Mouse (Mus musculus): ENCODE measurements at regions not wholly inside any gene's neighbourhood (a gene's known extent, or its start where the extent isn't known, plus 50 kb on each side); places are given as distances from the start of the nearest gene placed in this dataset.

DNA sequence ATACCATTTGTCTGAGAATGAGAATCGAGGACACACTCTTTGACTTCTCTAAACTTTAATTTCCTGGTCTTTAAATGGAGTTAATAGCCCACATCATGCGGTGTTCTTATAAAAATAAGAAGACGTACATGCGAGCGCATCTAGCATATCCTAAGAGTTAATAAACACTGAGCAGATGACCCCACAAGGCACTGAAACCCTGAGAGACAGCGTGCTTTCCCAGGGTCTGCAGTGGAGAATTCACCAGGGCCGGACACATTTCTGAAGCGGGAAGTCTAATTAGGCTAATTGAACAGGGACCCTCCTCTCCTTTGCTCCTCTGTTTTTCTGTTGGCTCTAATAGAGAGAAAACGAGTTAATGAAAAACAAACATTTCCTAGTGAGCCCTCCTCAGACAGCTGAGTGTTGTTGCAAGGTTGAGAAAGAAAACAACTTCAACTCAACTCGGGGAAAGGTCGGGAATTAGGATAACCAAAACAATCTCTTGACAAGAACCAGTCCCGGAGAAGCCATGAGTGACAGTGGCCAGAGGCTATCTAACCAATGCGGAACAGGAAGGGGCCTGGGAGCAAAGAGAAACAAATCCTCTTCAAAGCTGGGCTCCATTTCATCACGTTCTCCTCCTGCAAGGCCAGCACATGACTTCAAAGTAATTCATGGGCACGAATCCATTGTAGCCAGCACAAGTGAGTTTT is 352.2 kb downstream of the Hs3st3b1 start:
- H3ac ChIP-seq (ENCODE audit: control insufficient read depth, insufficient read length) = no peak overlapping the region
- H3K27me3 ChIP-seq (ENCODE audit: control insufficient read depth, insufficient read depth, insufficient read length) = no peaks in the 10 kb centered on the region

DNA sequence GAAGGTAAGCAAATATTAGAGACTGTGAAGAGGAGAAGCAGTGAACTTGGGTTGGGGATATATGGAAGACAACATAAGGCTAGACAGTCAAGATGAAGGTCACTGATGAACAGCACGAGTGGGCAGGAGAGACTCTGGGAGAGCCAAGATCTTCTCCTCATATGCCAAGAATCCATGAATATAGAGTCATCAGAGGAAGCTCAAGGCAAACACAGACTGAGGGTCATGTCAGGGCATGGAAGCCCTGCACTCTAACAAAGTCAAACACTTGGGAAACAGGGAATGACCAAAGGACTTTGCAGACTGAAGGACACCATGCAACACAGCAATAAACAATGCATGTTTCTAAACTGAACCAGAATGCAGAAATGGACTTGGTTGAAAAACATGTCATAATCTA is 351.4 kb downstream of the Hs3st3b1 start:
- Histone ChIP-seq H3K4me2 (ENCODE audit: low read depth) (no peak overlapping the region), H3K36me3 (ENCODE audit: control insufficient read depth, insufficient read depth) (no peaks in the 10 kb centered on the region), H3K4me3 (no peak overlapping the region), H3K79me2 (ENCODE audit: control insufficient read depth, insufficient read depth) (no peaks in the 10 kb centered on the region), H3K27me3 (ENCODE audit: control insufficient read depth, insufficient read depth, insufficient read length) (no peaks in the 10 kb centered on the region), H3ac (ENCODE audit: control insufficient read depth, insufficient read length) (no peak overlapping the region)
- TF ChIP-seq TCF12 (IDR thresholded peaks at IDR 0.05; ENCODE audit: insufficient read depth, poor library complexity, severe bottlenecking) (no peak), CEBPB (IDR thresholded peaks at IDR 0.05; ENCODE audit: insufficient read depth, poor library complexity, severe bottlenecking) (no peak), POLR2A (IDR thresholded peaks at IDR 0.05; ENCODE audit: insufficient read length, low read depth) (no peak), TCF3 (IDR thresholded peaks at IDR 0.05; ENCODE audit: insufficient read length, low read depth) (no peak), MYOG (IDR thresholded peaks at IDR 0.05; ENCODE audit: control insufficient read depth in 1 of 3, insufficient read depth in 1 of 3, insufficient read length in 2 of 3, low read depth in 2 of 3) (no peak), USF1 (IDR thresholded peaks at IDR 0.05; ENCODE audit: low read depth) (no peak), SRF (IDR thresholded peaks at IDR 0.05; ENCODE audit: control insufficient read depth, insufficient read length, low read depth) (no peak), POLR2AphosphoS2 (IDR thresholded peaks at IDR 0.05; ENCODE audit: insufficient read length, low read depth) (no peak)

More for the DNA sequence above, 352.2 kb downstream of the Hs3st3b1 start:
- Histone ChIP-seq H3K79me2 (ENCODE audit: control insufficient read depth, insufficient read depth) (no peaks in the 10 kb centered on the region), H3K4me2 (ENCODE audit: low read depth) (no peak overlapping the region), H3K36me3 (ENCODE audit: control insufficient read depth, insufficient read depth) (no peaks in the 10 kb centered on the region), H3K4me3 (no peak overlapping the region)
- TF ChIP-seq POLR2A (IDR thresholded peaks at IDR 0.05; ENCODE audit: insufficient read length, low read depth) (no peak), SRF (IDR thresholded peaks at IDR 0.05; ENCODE audit: control insufficient read depth, insufficient read length, low read depth) (no peak), POLR2AphosphoS2 (IDR thresholded peaks at IDR 0.05; ENCODE audit: insufficient read length, low read depth) (no peak), CEBPB (IDR thresholded peaks at IDR 0.05; ENCODE audit: insufficient read depth, poor library complexity, severe bottlenecking) (no peak), USF1 (IDR thresholded peaks at IDR 0.05; ENCODE audit: low read depth) (no peak), REST (IDR thresholded peaks at IDR 0.05; ENCODE audit: insufficient read depth, insufficient read length) (no peak), MAX (IDR thresholded peaks at IDR 0.05; ENCODE audit: low read depth) (no peak), MYOG (IDR thresholded peaks at IDR 0.05; ENCODE audit: control insufficient read depth in 1 of 3, insufficient read depth in 1 of 3, insufficient read length in 2 of 3, low read depth in 2 of 3) (no peak), TCF12 (IDR thresholded peaks at IDR 0.05; ENCODE audit: insufficient read depth, poor library complexity, severe bottlenecking) (no peak), TCF3 (IDR thresholded peaks at IDR 0.05; ENCODE audit: insufficient read length, low read depth) (no peak)

DNA sequence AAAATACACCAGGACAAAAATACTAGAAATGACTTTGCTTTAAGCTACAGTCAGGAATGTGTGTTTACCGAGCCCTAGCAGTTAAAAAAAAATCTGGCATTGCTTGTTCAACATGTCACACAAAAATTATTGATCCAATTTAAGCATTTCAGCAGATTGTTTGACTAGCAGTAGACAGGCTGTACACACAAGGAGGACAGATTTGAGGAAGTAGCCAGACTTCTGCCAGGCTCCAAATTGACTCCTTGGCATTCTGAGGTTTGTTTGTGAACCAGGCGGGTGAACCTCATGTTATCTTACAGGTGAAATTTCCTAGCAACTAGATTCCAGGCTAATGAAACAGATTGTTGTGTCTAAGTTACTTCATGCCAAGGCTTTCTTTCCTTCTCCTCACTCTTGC is 348.8 kb downstream of the Hs3st3b1 start:
- H3K27me3 ChIP-seq (ENCODE audit: control insufficient read depth, insufficient read depth, insufficient read length) = no peaks in the 10 kb centered on the region
- no peak overlapping the region for H3K4me2 ChIP-seq (ENCODE audit: low read depth)
- no peak overlapping the region for H3K4me3 ChIP-seq
- H3K79me2 ChIP-seq (ENCODE audit: control insufficient read depth, insufficient read depth) = no peaks in the 10 kb centered on the region
- no peak overlapping the region for H3ac ChIP-seq (ENCODE audit: control insufficient read depth, insufficient read length)
- H3K36me3 ChIP-seq (ENCODE audit: control insufficient read depth, insufficient read depth) = no peaks in the 10 kb centered on the region
- TF ChIP-seq E2F4 (IDR thresholded peaks at IDR 0.05; ENCODE audit: insufficient read depth) (no peak), USF1 (IDR thresholded peaks at IDR 0.05; ENCODE audit: low read depth) (no peak), TCF3 (IDR thresholded peaks at IDR 0.05; ENCODE audit: insufficient read length, low read depth) (no peak), MAX (IDR thresholded peaks at IDR 0.05; ENCODE audit: low read depth) (no peak), POLR2A (IDR thresholded peaks at IDR 0.05; ENCODE audit: insufficient read length, low read depth) (no peak), POLR2AphosphoS2 (IDR thresholded peaks at IDR 0.05; ENCODE audit: insufficient read length, low read depth) (no peak), REST (IDR thresholded peaks at IDR 0.05; ENCODE audit: insufficient read depth, insufficient read length) (no peak)

DNA sequence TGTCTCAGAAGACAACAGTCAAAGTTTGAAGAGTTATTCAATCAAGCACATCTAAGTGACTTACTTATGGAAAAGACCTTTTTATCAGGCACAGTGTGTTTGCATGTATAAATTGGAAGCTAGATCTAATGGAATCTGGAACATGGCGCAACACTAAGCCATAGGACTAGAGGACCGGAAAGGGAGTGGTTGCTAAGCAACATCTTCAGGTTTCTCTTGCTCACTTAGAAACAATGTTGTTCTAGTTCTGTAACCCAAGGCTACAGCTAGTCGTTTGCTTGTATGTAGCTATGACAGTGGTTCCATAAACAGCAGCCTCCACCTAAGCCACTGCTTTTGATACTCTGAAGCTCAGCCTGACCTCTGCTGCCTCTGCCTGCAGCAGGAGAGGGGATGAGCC is 338.8 kb downstream of the Hs3st3b1 start:
- no peak overlapping the region for H3K4me2 ChIP-seq (ENCODE audit: low read depth)
- H3K36me3 ChIP-seq (ENCODE audit: control insufficient read depth, insufficient read depth) = no peaks in the 10 kb centered on the region
- H3K27me3 ChIP-seq (ENCODE audit: control insufficient read depth, insufficient read depth, insufficient read length) = no peaks in the 10 kb centered on the region
- H3K4me3 ChIP-seq = no peak overlapping the region
- TF ChIP-seq CEBPB (IDR thresholded peaks at IDR 0.05; ENCODE audit: insufficient read depth, poor library complexity, severe bottlenecking) = no peak
- no peak for TF ChIP-seq TCF12 (IDR thresholded peaks at IDR 0.05; ENCODE audit: insufficient read depth, poor library complexity, severe bottlenecking)
- TF ChIP-seq TCF3 (IDR thresholded peaks at IDR 0.05; ENCODE audit: insufficient read length, low read depth) = no peak
- TF ChIP-seq MAX (IDR thresholded peaks at IDR 0.05; ENCODE audit: low read depth) = no peak
- TF ChIP-seq E2F4 (IDR thresholded peaks at IDR 0.05; ENCODE audit: insufficient read depth) = no peak
- no peak for TF ChIP-seq POLR2A (IDR thresholded peaks at IDR 0.05; ENCODE audit: insufficient read length, low read depth)
- no peak for TF ChIP-seq MYOD1 (IDR thresholded peaks at IDR 0.05; ENCODE audit: control insufficient read depth in 1 of 3, insufficient read length in 2 of 3, low read depth in 2 of 3)
- TF ChIP-seq POLR2AphosphoS2 (IDR thresholded peaks at IDR 0.05; ENCODE audit: insufficient read length, low read depth) = no peak
- no peak for TF ChIP-seq REST (IDR thresholded peaks at IDR 0.05; ENCODE audit: insufficient read depth, insufficient read length)
- H3ac ChIP-seq (ENCODE audit: control insufficient read depth, insufficient read length) = no peak overlapping the region
- H3K79me2 ChIP-seq (ENCODE audit: control insufficient read depth, insufficient read depth) = no peaks in the 10 kb centered on the region

DNA sequence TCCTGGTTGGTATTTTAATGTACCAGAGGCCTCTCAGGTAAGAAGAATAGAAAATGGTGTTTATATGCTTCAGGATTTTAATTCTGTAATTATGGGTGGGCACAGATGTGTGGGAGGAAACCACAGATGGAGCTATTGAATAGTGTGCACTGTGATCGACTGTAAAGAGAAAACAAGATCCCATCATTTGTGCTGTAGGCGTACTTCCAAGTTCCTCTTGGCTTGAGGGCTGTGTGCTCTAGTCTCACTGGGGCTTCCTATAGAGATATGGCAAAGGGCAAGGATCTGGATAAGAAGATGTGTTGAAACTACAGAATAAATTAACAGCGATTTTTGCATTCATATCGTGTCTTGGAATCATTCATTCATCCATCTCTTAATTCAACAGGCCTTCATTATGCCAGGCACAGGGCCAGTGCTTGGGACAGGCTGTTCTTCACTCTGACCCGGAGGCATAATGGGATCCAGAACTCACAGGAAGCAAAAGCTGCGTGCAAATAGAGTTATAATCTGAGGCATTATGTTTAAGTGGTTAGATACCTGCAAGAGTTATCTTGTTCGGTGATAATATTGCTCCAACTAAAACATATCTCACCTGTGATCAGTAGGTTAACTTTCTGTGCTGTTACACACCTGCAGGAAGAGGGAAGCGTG is 336.7 kb downstream of the Hs3st3b1 start:
- H3K4me3 ChIP-seq = no peak overlapping the region
- no peaks in the 10 kb centered on the region for H3K36me3 ChIP-seq (ENCODE audit: control insufficient read depth, insufficient read depth)
- H3K4me2 ChIP-seq (ENCODE audit: low read depth) = no peak overlapping the region
- H3ac ChIP-seq (ENCODE audit: control insufficient read depth, insufficient read length) = no peak overlapping the region
- TF ChIP-seq TCF3 (IDR thresholded peaks at IDR 0.05; ENCODE audit: insufficient read length, low read depth) (no peak), MYOG (IDR thresholded peaks at IDR 0.05; ENCODE audit: control insufficient read depth in 1 of 3, insufficient read depth in 1 of 3, insufficient read length in 2 of 3, low read depth in 2 of 3) (no peak), POLR2AphosphoS2 (IDR thresholded peaks at IDR 0.05; ENCODE audit: insufficient read length, low read depth) (no peak), MYOD1 (IDR thresholded peaks at IDR 0.05; ENCODE audit: control insufficient read depth in 1 of 3, insufficient read length in 2 of 3, low read depth in 2 of 3) (no peak)
- no peaks in the 10 kb centered on the region for H3K27me3 ChIP-seq (ENCODE audit: control insufficient read depth, insufficient read depth, insufficient read length)
- H3K79me2 ChIP-seq (ENCODE audit: control insufficient read depth, insufficient read depth) = no peaks in the 10 kb centered on the region

All from myocyte (in vitro differentiated cells).